Mouse (Mus musculus): Measurements from ENCODE around the gene Nps. TPM values are rescaled to one million over a fixed set of nuclear protein-coding genes. Genes with fewer than 3 reads are reported as not detected.

Nps gene
- polyA plus RNA-seq (2012; rRNA removed), result not detected in 2 replicates

DNA sequence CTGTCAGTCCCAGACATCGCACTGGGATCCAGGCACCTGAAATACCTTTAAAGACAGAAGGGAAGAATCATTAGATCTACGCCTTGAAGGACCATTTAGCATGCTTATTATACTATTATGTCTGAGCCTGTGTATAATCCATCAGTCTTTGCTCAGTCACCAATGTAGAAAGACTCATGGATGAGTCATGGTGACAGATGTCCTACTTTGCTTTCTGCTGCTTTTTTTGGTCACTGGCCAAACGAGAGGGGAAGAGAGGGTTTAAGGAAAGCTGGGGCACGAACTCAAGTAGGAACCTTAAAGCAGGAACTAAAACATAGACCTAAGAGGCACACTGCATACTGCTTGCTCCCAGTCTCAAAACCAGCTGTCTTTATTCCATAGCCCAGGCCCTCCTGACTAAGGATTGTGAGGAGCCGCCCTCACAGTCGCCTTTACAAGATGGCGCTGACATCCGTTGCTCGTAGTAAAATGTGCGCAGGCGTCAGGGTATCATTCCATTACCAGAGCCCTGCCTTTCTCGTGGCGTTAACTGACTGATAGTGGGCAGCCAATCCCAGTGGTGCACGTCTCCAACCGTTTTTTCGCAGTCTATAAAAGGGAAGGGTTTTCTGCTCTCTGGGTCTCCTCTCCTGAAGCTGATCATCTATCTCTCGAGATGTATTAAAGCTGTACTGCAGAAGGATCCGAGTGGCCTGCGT is at the start of gene Nps:
Gene Nps, plus strand, starts transcription at position 651 of the 701 bp plus-strand sequence.

Other genes with a start within 250 kb of the Nps start
- not detected in 2 replicates for gene Foxi2, start 151.6 kb downstream of the Nps start, polyA plus RNA-seq (2012; rRNA removed)

Measured in stomach, adult 2 months (tissue).